Mouse (Mus musculus): ENCODE results near the gene Ctsk.

DNA sequence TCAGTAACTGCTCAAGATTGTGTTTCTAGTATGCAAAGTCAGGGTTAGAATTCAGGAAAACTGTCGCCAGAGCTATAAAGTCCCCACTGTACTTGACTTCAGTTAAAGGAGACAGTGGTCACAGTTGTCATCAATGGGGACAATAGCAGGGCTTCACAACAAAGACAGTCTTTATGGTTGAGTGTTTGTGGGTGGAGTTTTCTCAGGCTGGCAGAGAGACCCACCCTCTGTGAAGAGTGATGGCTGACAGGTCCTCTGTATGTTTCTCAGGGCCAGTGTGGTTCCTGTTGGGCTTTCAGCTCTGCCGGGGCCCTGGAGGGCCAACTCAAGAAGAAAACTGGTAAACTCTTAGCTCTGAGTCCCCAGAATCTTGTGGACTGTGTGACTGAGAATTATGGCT, 3.3 kb downstream of the Ctsk start:
- TF ChIP-seq CTCF (conservative IDR thresholded peaks at IDR 0.05; ENCODE audit: insufficient read depth, insufficient read length, low read depth, low read length), result no peak
- TF ChIP-seq POLR2A (IDR thresholded peaks at IDR 0.05; ENCODE audit: low read depth, low read length), result no peak
